In the genomic region with DNA sequence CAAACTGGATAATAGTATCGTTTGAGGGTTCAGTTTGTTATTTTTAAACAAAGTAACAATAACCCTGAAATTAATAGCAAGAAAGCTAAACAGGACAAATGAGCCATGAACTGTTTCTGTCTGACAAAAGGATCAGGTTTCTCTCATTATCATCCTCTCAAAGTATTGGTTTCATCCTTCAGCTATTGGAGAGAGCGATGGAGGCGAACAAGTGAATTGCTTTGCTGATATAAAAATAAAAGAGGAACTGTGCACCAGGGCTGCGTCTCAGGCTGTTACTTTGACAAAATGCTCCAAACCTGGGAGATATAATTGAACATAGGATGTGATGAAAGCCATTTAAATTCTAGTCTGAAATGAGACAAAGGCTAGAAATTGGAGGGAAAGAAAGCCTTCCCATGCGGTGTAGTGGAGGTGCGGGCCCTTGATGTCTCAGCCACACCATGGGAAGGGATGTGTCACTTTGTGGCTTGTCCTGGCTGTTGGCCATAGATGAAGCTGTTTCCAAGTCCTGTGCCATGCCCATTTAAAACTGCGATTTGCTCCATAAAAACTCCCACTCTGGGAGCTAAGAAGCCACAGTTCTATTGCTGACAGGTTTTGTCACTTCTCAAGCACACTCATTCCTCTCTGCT, we compare ENCODE assay signal across 17 mouse cellular contexts.
"Had no signal": no experiment of that assay in that cellular context is flagged by ENCODE, and none has a peak within 500 bp of the region (broad histone marks: within the 10 kb centered on the region; RNA-seq: fewer than 3 reads in every experiment).

No protein-coding gene starts in this region.

- H3K4me3 ChIP-seq: lung, embryonic 15.5 days; megakaryocyte, embryonic 14.5 days; midbrain, embryonic 13.5 days; midbrain, embryonic 15.5 days; neural tube, embryonic 12.5 days; stomach, embryonic 15.5 days had no signal

- H3K9me3 ChIP-seq: lung, embryonic 15.5 days; midbrain, embryonic 13.5 days; midbrain, embryonic 15.5 days; neural tube, embryonic 12.5 days; stomach, embryonic 15.5 days had no signal

- H3K27ac ChIP-seq: lung, embryonic 15.5 days; macrophage; midbrain, embryonic 13.5 days; midbrain, embryonic 15.5 days; neural tube, embryonic 12.5 days; stomach, embryonic 15.5 days; stomach, postnatal 0 days had no signal

- DNase-seq: lung, adult 2 months; lung, postnatal 14 days; lung, postnatal 36 days; right cerebral cortex, postnatal 14 days; thymus, adult 2 months; thymus, postnatal 25 days; thymus, postnatal 4 days had no signal

- H3K27me3 ChIP-seq: lung, embryonic 15.5 days; megakaryocyte, embryonic 14.5 days; midbrain, embryonic 13.5 days; midbrain, embryonic 15.5 days; neural tube, embryonic 12.5 days; stomach, embryonic 15.5 days had no signal

- H3K9ac ChIP-seq: lung, embryonic 15.5 days; midbrain, embryonic 13.5 days; midbrain, embryonic 15.5 days; neural tube, embryonic 12.5 days; stomach, embryonic 15.5 days had no signal

- H3K36me3 ChIP-seq: lung, embryonic 15.5 days; midbrain, embryonic 13.5 days; midbrain, embryonic 15.5 days; neural tube, embryonic 12.5 days; stomach, embryonic 15.5 days had no signal

- H3K4me1 ChIP-seq: lung, embryonic 15.5 days; megakaryocyte, embryonic 14.5 days; midbrain, embryonic 15.5 days; neural tube, embryonic 12.5 days; stomach, embryonic 15.5 days had no signal

- H3K4me2 ChIP-seq: lung, embryonic 15.5 days; midbrain, embryonic 11.5 days; midbrain, embryonic 13.5 days; midbrain, embryonic 15.5 days; neural tube, embryonic 12.5 days; stomach, embryonic 15.5 days had no signal

- ATAC-seq: lung, postnatal 0 days; midbrain, embryonic 13.5 days; midbrain, embryonic 15.5 days had no signal
